Mouse (Mus musculus) embryonic facial prominence, embryonic 14.5 days (tissue): ENCODE data around the gene Atrip. TPM values are rescaled to one million over a fixed set of nuclear protein-coding genes. Genes with fewer than 3 reads are reported as not detected.

Experiments
- ATAC-seq: fragments of 200-750 bp; cut with Nextera tagmentation; 2 replicates; pipeline ENCODE4 v1.8.0; 2017; ENCODE audit warnings: low read depth, moderate number of reproducible peaks, moderate TSS enrichment
- DNase-seq: peaks from one replicate; pipeline ENCODE4 v3.0.0-alpha.2; 2015; ENCODE audit warnings: low spot score
- H3K27ac ChIP-seq: fragments of 300-500 bp; sonication (generic); replicated peaks from 2 replicates; pipeline ENCODE4 v1.5.1; 2014; ENCODE audit warnings: low read depth, mild to moderate bottlenecking, low read length, moderate library complexity
- H3K27me3 ChIP-seq: fragments of 300-500 bp; sonication (generic); replicated peaks from 2 replicates; pipeline ENCODE4 v1.6.1; 2014; ENCODE audit warnings: low read length; ENCODE audit not compliant: control insufficient read depth, insufficient read depth
- H3K36me3 ChIP-seq: fragments of 300-500 bp; sonication (generic); 2 replicates; pipeline ENCODE4 v1.6.1; 2014; ENCODE audit warnings: low read length, mixed read lengths; ENCODE audit not compliant: control insufficient read depth, insufficient read depth
- H3K4me1 ChIP-seq: fragments of 300-500 bp; sonication (generic); 2 replicates; pipeline ENCODE4 v1.6.1; 2014; ENCODE audit warnings: antibody characterized with exemption, low read length; ENCODE audit not compliant: control insufficient read depth, insufficient read depth
- H3K4me2 ChIP-seq: fragments of 300-500 bp; sonication (generic); 2 replicates; pipeline ENCODE4 v1.6.1; 2014; ENCODE audit warnings: low read depth, mild to moderate bottlenecking, low read length, moderate library complexity, mixed read lengths
- H3K4me3 ChIP-seq: fragments of 300-500 bp; sonication (generic); 2 replicates; pipeline ENCODE4 v1.5.1; 2014; ENCODE audit warnings: low read depth, mild to moderate bottlenecking, low read length
- H3K9ac ChIP-seq: fragments of 300-500 bp; sonication (generic); 2 replicates; pipeline ENCODE4 v1.6.1; 2014; ENCODE audit warnings: low read depth, mild to moderate bottlenecking, low read length, moderate library complexity, mixed read lengths
- H3K9me3 ChIP-seq: fragments of 300-500 bp; sonication (generic); 2 replicates; pipeline ENCODE4 v1.6.1; 2016; ENCODE audit warnings: low read length; ENCODE audit not compliant: control insufficient read depth
- WGBS: fragments of 180-500 bp; shearing (Covaris S2); extraction: QIAGEN DNeasy Blood & Tissue Kit; methylation state at CpG from one replicate; pipeline ENCODE4 v1.1.7; 2014; 5-methylcytosine and 5-hydroxymethylcytosine counted together
- polyA plus RNA-seq: library from polyadenylated mRNA; unstranded; fragments of >200 nt; fragmentation: Nextera tagmentation; extraction: Ambion mirVana; gene quantifications from 2 replicates; pipeline ENCODE4 v1.2.1, GENCODE M21; 2014

Gene Atrip
- polyA plus RNA-seq, 1 experiment from 2014 or later, result 19.5 TPM

DNA sequence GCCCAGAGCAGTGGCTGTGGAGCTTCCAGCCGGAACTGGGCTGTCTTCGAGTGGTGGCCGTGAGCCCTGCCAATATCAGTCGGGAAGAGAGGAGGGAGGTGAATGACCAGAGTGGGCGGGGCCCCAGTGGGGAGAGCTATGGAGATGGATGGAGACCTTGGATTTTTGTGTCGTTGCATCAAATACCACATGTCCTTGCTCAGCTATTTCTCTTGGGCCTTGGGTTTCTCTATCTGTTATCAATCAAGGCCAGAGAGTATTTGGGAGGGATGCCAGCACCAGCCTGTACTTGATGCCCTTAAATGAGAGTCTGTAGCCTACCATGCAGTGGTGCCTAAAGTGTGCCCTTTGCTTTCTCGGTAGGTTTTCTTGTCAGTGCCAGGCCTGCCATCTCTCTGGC is 29.3 kb upstream of the Atrip start:
- Histone ChIP-seq H3K4me3 (no peak overlapping the region), H3K4me1 (peaks cover 10% of the 10 kb centered on the region), H3K9ac (no peak overlapping the region), H3K4me2 (no peak overlapping the region), H3K27me3 (no peaks in the 10 kb centered on the region), H3K9me3 (no peaks in the 10 kb centered on the region), H3K36me3 (peaks cover 71% of the 10 kb centered on the region), H3K27ac (no peak overlapping the region)
- ATAC-seq, result no peak
- WGBS, result 74% methylated on average over 7 of the region's 7 CpGs
- DNase-seq, result no peak

GRCm38 (mm10) chr9:109102541-109102940 is 28.6 kb upstream of the Atrip start:
- Histone ChIP-seq H3K4me3 (no peak overlapping the region), H3K4me2 (no peak overlapping the region), H3K27me3 (no peaks in the 10 kb centered on the region), H3K4me1 (peaks cover 17% of the 10 kb centered on the region), H3K9ac (no peak overlapping the region), H3K36me3 (peaks cover 64% of the 10 kb centered on the region), H3K9me3 (no peaks in the 10 kb centered on the region), H3K27ac (no peak overlapping the region)
- ATAC-seq, result no peak
- 85% methylated on average over 3 of the region's 3 CpGs for WGBS
- DNase-seq, result no peak

- Histone ChIP-seq H3K27me3 (no peaks in the 10 kb centered on the region), H3K9ac (no peak overlapping the region), H3K4me3 (no peak overlapping the region), H3K36me3 (peaks cover 62% of the 10 kb centered on the region), H3K4me2 (no peak overlapping the region), H3K27ac (no peak overlapping the region), H3K4me1 (peaks cover 22% of the 10 kb centered on the region), H3K9me3 (no peaks in the 10 kb centered on the region)
- 86% methylated on average over 4 of the region's 5 CpGs for WGBS
- no peak for ATAC-seq
- no peak for DNase-seq
These were observed 28.1 kb upstream of the Atrip start for GRCm38 (mm10) chr9:109101933-109102445.

GRCm38 (mm10) chr9:109100307-109100928 is 26.5 kb upstream of the Atrip start:
- WGBS, result 90% methylated on average over 19 of the region's 20 CpGs
- Histone ChIP-seq H3K27me3 (no peaks in the 10 kb centered on the region), H3K36me3 (peaks cover 47% of the 10 kb centered on the region), H3K4me2 (no peak overlapping the region), H3K27ac (no peak overlapping the region), H3K4me3 (no peak overlapping the region), H3K9ac (0 out of 2 replicates have a peak overlapping the region, but pooled peaks have one; percentile 5), H3K9me3 (no peaks in the 10 kb centered on the region), H3K4me1 (peaks cover 30% of the 10 kb centered on the region)
- DNase-seq, result no peak
- ATAC-seq, result no peak

GRCm38 (mm10) chr9:109098969-109099368 is 25.0 kb upstream of the Atrip start:
- DNase-seq, result peak; percentile 85
- no peak overlapping the region for H3K9ac ChIP-seq

DNA sequence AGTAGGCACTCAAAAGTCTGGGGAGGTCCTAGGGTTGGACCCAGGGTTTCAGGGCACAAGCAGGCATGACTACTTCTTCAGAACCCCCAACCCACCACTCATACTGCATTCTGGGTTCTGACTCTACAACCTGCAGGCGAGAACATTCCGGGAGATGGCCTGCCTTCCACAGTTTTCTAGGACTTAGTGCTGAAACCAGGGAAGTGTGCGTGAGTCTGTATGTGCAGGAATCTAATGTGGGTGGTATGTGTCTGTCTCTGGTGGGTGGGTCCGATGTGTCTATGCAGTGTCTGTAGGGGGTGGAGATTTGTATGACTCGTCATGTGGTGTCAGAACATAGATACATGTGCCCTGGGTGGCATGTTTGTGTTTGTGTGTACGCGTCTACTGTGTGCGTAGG is 24.4 kb upstream of the Atrip start:
- 81% methylated on average over 8 of the region's 8 CpGs for WGBS
- Histone ChIP-seq H3K9ac (0 out of 2 replicates have a peak overlapping the region, but pooled peaks have one; percentile 97), H3K4me3 (no peak overlapping the region), H3K36me3 (peaks cover 29% of the 10 kb centered on the region), H3K4me2 (peak overlapping the region; percentile 85), H3K27ac (peak overlapping the region; percentile 100), H3K27me3 (no peaks in the 10 kb centered on the region), H3K9me3 (no peaks in the 10 kb centered on the region), H3K4me1 (peaks cover 41% of the 10 kb centered on the region)
- DNase-seq (no peak), ATAC-seq (no peak)

More at GRCm38 (mm10) chr9:109098969-109099368, 25.0 kb upstream of the Atrip start:
- Histone ChIP-seq H3K36me3 (peaks cover 34% of the 10 kb centered on the region), H3K27me3 (no peaks in the 10 kb centered on the region), H3K4me3 (no peak overlapping the region), H3K4me2 (peak overlapping the region; percentile 85; the same call in 1 of the 2 replicates), H3K4me1 (peaks cover 38% of the 10 kb centered on the region), H3K9me3 (no peaks in the 10 kb centered on the region), H3K27ac (peak overlapping the region; percentile 100)
- 51% methylated on average over 3 of the region's 6 CpGs for WGBS
- no peak for ATAC-seq

GRCm38 (mm10) chr9:109097831-109098230 is 23.9 kb upstream of the Atrip start:
- Histone ChIP-seq H3K9ac (peak overlapping the region; percentile 97; the same call in 1 of the 2 replicates), H3K9me3 (no peaks in the 10 kb centered on the region), H3K4me1 (peaks cover 41% of the 10 kb centered on the region), H3K27ac (peak overlapping the region; percentile 100), H3K4me2 (peak overlapping the region; percentile 85), H3K4me3 (no peak overlapping the region), H3K27me3 (no peaks in the 10 kb centered on the region), H3K36me3 (peaks cover 24% of the 10 kb centered on the region)
- DNase-seq (peak; percentile 72), ATAC-seq (no peak)
- whole genome bisulfite sequencing, result 32% methylated on average over 5 of the region's 5 CpGs

DNA sequence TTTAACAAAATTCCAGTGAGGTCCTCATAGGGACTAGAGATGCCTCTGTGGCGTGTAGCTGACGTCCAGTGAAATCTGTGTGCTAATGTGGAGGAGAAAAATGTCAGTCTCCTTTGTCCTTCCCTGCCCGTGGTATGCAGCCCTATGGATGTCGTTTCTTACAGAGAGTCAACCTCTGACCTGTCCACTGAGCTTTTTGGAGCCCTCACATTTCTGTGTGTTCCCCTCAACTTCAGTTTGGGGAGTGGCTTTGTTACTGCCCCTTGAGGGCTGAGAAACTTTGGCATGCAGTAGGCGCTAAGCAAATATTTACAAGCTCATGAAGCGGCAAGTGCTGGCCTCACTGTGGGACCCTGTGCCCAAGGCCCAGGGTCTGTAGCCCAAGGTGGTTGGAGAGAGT is 23.4 kb upstream of the Atrip start:
- H3K4me1 ChIP-seq, result peaks cover 41% of the 10 kb centered on the region

GRCm38 (mm10) chr9:109096856-109097255 is 22.9 kb upstream of the Atrip start:
- peaks cover 41% of the 10 kb centered on the region for H3K4me1 ChIP-seq
- peak overlapping the region; percentile 100 for H3K27ac ChIP-seq
- H3K9me3 ChIP-seq, result no peaks in the 10 kb centered on the region
- H3K36me3 ChIP-seq, result peaks cover 22% of the 10 kb centered on the region
- H3K4me2 ChIP-seq, result peak overlapping the region; percentile 85
- DNase-seq, result no peak
- 29% methylated on average over 6 of the region's 6 CpGs for WGBS
- peak overlapping the region; percentile 77 for H3K4me3 ChIP-seq
- no peaks in the 10 kb centered on the region for H3K27me3 ChIP-seq
- ATAC-seq, result no peak
- H3K9ac ChIP-seq, result peak overlapping the region; percentile 97

More for the DNA sequence above, 23.4 kb upstream of the Atrip start:
- H3K27me3 ChIP-seq, result no peaks in the 10 kb centered on the region
- peak overlapping the region; percentile 100 for H3K27ac ChIP-seq
- H3K4me3 ChIP-seq, result peak overlapping the region; percentile 77
- WGBS, result 11% methylated on average over 6 of the region's 6 CpGs
- peak overlapping the region; percentile 85 for H3K4me2 ChIP-seq
- peaks cover 19% of the 10 kb centered on the region for H3K36me3 ChIP-seq
- DNase-seq (no peak), ATAC-seq (no peak)
- no peaks in the 10 kb centered on the region for H3K9me3 ChIP-seq
- H3K9ac ChIP-seq, result peak overlapping the region; percentile 97
